Mouse (Mus musculus): ENCODE results near the gene LTO1. TPM values are rescaled to one million over a fixed set of nuclear protein-coding genes. Genes with fewer than 3 reads are reported as not detected.
A peak's percentile ranks its signal among the peaks of the same experiment; 100 is the strongest.
"Not testable (repeated sequence)": the region's sequence is repeated elsewhere in the genome, so short reads cannot be mapped to it uniquely, and the experiment has no call there.

Gene LTO1
- total and polyA plus RNA-seq, 2 experiments from 2014 or later = 18.9 to 19.2 TPM

DNA sequence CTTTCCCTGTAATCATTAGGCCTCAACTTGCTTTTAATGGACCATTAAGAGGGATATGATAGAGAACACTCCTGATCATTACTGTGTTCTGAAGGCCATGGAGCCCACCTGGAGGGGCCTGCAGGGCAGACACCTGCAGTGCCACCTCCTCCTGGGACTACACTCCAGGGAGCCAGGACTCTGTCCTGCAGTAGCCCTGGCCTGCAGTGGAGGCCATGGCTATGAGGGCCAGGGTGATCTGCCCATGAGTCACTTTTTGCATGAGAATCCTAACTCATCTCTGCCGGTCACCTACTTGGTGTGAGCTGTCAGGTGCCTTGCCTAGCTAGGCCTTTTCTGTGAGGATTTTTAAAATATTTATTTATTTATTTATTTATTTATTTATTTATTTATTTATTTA lies 36.5 kb upstream of the LTO1 start:
- no peak for TF ChIP-seq CTCF (IDR thresholded peaks at IDR 0.05)
- H3K4me2 ChIP-seq (ENCODE audit: low read depth, low read length, poor library complexity, severe bottlenecking) = no peak overlapping the region
- no peak overlapping the region for H3K4me3 ChIP-seq (ENCODE audit: low read depth, low read length)
- H3K27ac ChIP-seq (ENCODE audit: low read depth, low read length) = no peak overlapping the region
- no peaks in the 10 kb centered on the region for H3K4me1 ChIP-seq (ENCODE audit: insufficient read depth, low read length)
- ATAC-seq (ENCODE audit: low FRiP score) (no peak), DNase-seq (ENCODE audit: low spot score) (no peak)
- no peaks in the 10 kb centered on the region for H3K9me3 ChIP-seq (ENCODE audit: low read length)
- H3K27me3 ChIP-seq (ENCODE audit: insufficient read depth, low read length) = no peaks in the 10 kb centered on the region; the same call in 1 of the 2 replicates
- H3K9ac ChIP-seq (replicated peaks; ENCODE audit: low read length, poor library complexity, severe bottlenecking) = no peak overlapping the region
- 100% methylated on average over 1 of the region's 1 CpGs for WGBS
- H3K36me3 ChIP-seq (ENCODE audit: insufficient read depth, low read length) = no peaks in the 10 kb centered on the region

DNA sequence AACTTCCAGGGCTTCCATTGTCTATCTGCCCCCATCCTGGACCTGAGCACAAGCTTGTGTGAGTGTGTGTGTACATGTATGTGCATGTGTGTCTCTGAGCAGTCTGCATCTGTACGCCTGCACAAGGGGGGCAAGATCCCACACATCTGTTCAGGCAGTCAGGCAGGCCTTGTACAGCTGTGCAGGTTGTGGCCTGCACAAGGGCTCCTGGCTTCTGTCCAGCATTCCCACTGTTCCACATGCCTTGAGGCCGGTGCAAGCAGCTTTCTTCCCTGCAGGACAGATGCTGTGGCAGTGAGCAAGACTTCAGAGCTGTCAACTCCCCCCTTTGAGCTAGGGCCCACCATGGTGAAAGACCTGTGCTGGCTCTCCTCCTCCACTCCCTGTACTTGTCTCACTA lies 31.8 kb upstream of the LTO1 start:
- TF ChIP-seq CTCF (IDR thresholded peaks at IDR 0.05) = no peak
- 40% methylated on average over 2 of the region's 2 CpGs for WGBS
- H3K4me2 ChIP-seq (ENCODE audit: low read depth, low read length, poor library complexity, severe bottlenecking) = no peak overlapping the region
- H3K36me3 ChIP-seq (ENCODE audit: insufficient read depth, low read length) = no peaks in the 10 kb centered on the region
- no peaks in the 10 kb centered on the region for H3K27me3 ChIP-seq (ENCODE audit: insufficient read depth, low read length)
- H3K9me3 ChIP-seq (ENCODE audit: low read length) = no peaks in the 10 kb centered on the region
- H3K4me1 ChIP-seq (ENCODE audit: insufficient read depth, low read length) = no peaks in the 10 kb centered on the region
- H3K4me3 ChIP-seq (ENCODE audit: low read depth, low read length) = no peak overlapping the region
- H3K27ac ChIP-seq (ENCODE audit: low read depth, low read length) = no peak overlapping the region
- H3K9ac ChIP-seq (replicated peaks; ENCODE audit: low read length, poor library complexity, severe bottlenecking) = no peak overlapping the region
- DNase-seq (ENCODE audit: low spot score) (no peak), ATAC-seq (ENCODE audit: low FRiP score) (no peak)

DNA sequence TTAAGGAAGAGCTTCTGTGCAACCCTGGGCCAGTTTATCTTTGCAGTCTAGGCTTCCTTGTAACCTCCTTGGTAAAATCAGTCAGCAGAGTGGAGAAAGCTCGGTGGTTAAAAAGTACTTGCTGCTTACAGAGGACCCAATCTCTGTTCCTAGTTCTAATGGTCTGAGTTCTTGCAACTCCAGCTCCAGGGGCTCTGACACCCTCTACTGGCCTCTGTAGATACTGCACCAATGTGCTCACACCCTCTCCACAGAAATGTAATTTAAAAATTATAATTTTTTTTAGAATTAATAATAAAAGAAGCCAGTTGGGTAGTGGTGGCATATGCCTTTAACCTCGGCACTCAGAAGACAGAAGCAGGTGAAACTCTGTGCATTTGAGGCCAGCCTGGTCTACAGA lies 27.2 kb upstream of the LTO1 start:
- H3K4me1 ChIP-seq (ENCODE audit: insufficient read depth, low read length) = no peaks in the 10 kb centered on the region
- H3K9ac ChIP-seq (replicated peaks; ENCODE audit: low read length, poor library complexity, severe bottlenecking) = no peak overlapping the region
- no peak for ATAC-seq (ENCODE audit: low FRiP score)
- no peak overlapping the region for H3K27ac ChIP-seq (ENCODE audit: low read depth, low read length)
- no peaks in the 10 kb centered on the region for H3K9me3 ChIP-seq (ENCODE audit: low read length)
- H3K4me3 ChIP-seq (ENCODE audit: low read depth, low read length) = no peak overlapping the region
- H3K27me3 ChIP-seq (ENCODE audit: insufficient read depth, low read length) = no peaks in the 10 kb centered on the region
- TF ChIP-seq CTCF (IDR thresholded peaks at IDR 0.05) = no peak
- H3K4me2 ChIP-seq (ENCODE audit: low read depth, low read length, poor library complexity, severe bottlenecking) = no peak overlapping the region
- DNase-seq (ENCODE audit: low spot score) = no peak
- WGBS = 81% methylated on average over 2 of the region's 2 CpGs
- H3K36me3 ChIP-seq (ENCODE audit: insufficient read depth, low read length) = no peaks in the 10 kb centered on the region; the same call in 1 of the 2 replicates

DNA sequence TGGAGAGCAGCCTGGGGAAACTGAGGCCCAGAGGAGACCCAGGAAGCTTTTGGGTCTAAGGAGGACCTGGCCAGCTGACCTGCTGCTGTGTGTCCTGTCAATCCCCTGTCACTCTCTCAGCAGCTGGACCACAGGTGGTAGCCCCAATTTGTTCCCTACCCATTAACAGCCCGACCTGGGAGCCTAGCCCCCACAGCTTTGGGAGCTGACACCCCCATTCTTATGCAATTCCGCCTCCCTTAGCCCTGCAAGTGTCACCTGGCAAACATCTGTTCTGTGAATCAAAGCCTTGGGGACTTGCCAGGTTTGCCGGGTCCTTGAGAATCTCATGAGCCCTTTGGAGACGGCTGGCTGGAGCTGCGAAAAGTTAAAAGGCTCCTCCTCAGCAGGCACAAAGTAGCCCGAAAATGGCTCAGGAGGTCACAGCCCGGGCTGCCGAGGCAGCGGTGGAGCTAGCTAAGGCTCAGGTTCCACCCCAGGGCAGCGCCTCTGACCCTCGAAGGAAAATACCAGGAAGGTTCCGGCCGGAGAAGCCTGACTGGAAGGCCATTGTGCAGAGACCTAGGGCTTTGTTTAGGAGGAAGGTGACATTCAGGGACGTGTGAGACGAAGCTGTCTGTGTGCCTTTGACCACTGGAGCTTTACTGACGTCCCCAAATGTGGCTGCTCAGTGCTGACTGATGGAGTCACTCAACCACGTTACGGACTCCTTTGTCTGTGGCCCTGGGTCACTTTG lies 26.2 kb upstream of the LTO1 start:
- Histone ChIP-seq H3K27me3 (ENCODE audit: insufficient read depth, low read length) (no peaks in the 10 kb centered on the region), H3K27ac (ENCODE audit: low read depth, low read length) (no peak overlapping the region), H3K4me2 (ENCODE audit: low read depth, low read length, poor library complexity, severe bottlenecking) (no peak overlapping the region), H3K4me3 (ENCODE audit: low read depth, low read length) (no peak overlapping the region), H3K4me1 (ENCODE audit: insufficient read depth, low read length) (no peaks in the 10 kb centered on the region), H3K9me3 (ENCODE audit: low read length) (no peaks in the 10 kb centered on the region), H3K36me3 (ENCODE audit: insufficient read depth, low read length) (no peaks in the 10 kb centered on the region; the same call in 1 of the 2 replicates), H3K9ac (replicated peaks; ENCODE audit: low read length, poor library complexity, severe bottlenecking) (no peak overlapping the region)
- WGBS = 11% methylated on average over 18 of the region's 18 CpGs
- DNase-seq (ENCODE audit: low spot score) = no peak
- no peak for ATAC-seq (ENCODE audit: low FRiP score)
- no peak for TF ChIP-seq CTCF (IDR thresholded peaks at IDR 0.05)

DNA sequence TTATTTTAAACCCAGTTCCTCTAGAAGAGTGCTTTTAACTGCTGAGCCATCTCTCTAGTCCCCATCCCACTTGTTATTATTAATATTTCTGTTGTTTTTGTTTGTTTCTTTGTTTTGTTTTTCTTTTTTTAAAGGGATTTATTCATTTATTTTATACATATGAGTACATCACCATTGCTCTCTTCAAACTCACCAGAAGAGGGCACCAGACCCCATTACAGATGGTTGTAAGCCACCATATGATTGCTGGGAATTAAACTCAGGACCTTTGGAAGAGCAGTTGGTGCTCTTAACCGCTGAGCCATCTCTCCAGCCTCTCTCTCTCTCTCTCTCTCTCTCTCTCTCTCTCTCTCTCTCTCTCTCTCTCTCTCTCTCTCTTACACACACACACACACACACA lies 24.2 kb upstream of the LTO1 start:
- H3K4me1 ChIP-seq (ENCODE audit: insufficient read depth, low read length); ATAC-seq (ENCODE audit: low FRiP score); H3K27ac ChIP-seq (ENCODE audit: low read depth, low read length); H3K4me3 ChIP-seq (ENCODE audit: low read depth, low read length); H3K27me3 ChIP-seq (ENCODE audit: insufficient read depth, low read length); H3K4me2 ChIP-seq (ENCODE audit: low read depth, low read length, poor library complexity, severe bottlenecking); H3K9ac ChIP-seq (replicated peaks; ENCODE audit: low read length, poor library complexity, severe bottlenecking); DNase-seq (ENCODE audit: low spot score); H3K9me3 ChIP-seq (ENCODE audit: low read length); H3K36me3 ChIP-seq (ENCODE audit: insufficient read depth, low read length): not testable (repeated sequence)
- WGBS = 95% methylated on average over 1 of the region's 1 CpGs
- TF ChIP-seq CTCF (IDR thresholded peaks at IDR 0.05) = peak; percentile 28

DNA sequence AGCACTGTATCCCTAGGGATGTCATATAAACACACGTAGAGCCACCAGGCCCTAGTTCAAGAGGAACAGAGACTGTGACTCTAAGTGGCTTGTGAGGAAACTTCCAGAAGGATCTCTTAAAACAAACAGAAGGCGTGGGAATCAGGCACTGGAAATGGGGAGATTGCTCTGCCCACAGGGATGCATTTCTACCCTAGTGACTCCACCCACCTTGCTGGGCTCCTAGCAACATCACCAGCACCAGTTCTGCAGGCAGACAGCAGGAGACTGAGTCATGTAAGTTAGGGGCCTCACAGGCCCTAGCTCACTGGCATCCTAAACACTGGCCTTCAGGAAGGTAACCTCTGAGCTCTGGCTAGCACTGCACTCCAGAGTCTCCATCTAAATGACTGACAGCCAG lies 23.0 kb upstream of the LTO1 start:
- H3K27ac ChIP-seq (ENCODE audit: low read depth, low read length) = no peak overlapping the region
- no peak for ATAC-seq (ENCODE audit: low FRiP score)
- DNase-seq (ENCODE audit: low spot score) = no peak
- 74% methylated on average over 2 of the region's 2 CpGs for WGBS
- no peak for TF ChIP-seq CTCF (IDR thresholded peaks at IDR 0.05)
- no peak overlapping the region for H3K4me3 ChIP-seq (ENCODE audit: low read depth, low read length)
- peaks cover 6% of the 10 kb centered on the region for H3K27me3 ChIP-seq (ENCODE audit: insufficient read depth, low read length)
- H3K36me3 ChIP-seq (ENCODE audit: insufficient read depth, low read length) = no peaks in the 10 kb centered on the region; the same call in 1 of the 2 replicates
- no peaks in the 10 kb centered on the region for H3K9me3 ChIP-seq (ENCODE audit: low read length)
- peaks cover 5% of the 10 kb centered on the region for H3K4me1 ChIP-seq (ENCODE audit: insufficient read depth, low read length)
- H3K9ac ChIP-seq (replicated peaks; ENCODE audit: low read length, poor library complexity, severe bottlenecking) = no peak overlapping the region
- H3K4me2 ChIP-seq (ENCODE audit: low read depth, low read length, poor library complexity, severe bottlenecking) = no peak overlapping the region
